Mouse (Mus musculus) brain, embryonic 14.5 days (tissue): Measurements from ENCODE around the gene Gm49366.

Source experiments
- CTCF ChIP-seq: fragments of 200-500 bp; IDR thresholded peaks from 2 replicates; pipeline ENCODE4 v1.5.1; 2012; ENCODE audit warnings: inconsistent platforms, mild to moderate bottlenecking, moderate library complexity, borderline replicate concordance; ENCODE audit not compliant: insufficient read depth, insufficient read length; ENCODE audit errors: extremely low read depth
- POLR2A ChIP-seq: fragments of 200-500 bp; IDR thresholded peaks from 2 replicates; pipeline ENCODE4 v1.6.1; 2012; ENCODE audit warnings: mild to moderate bottlenecking, inconsistent platforms, borderline replicate concordance; ENCODE audit not compliant: poor library complexity, insufficient read depth, insufficient read length, severe bottlenecking; ENCODE audit errors: extremely low read depth

GRCm38 (mm10) chr12:84000418-84000817 lies 38.3 kb upstream of the Gm49366 start:
- TF ChIP-seq CTCF (no peak), POLR2A (no peak)
